Mouse (Mus musculus) liver, postnatal 0 days (tissue): ENCODE results near the gene Ampd3.

ENCODE experiments used
- CTCF ChIP-seq: sonication (generic); IDR thresholded peaks from 2 replicates; pipeline ENCODE4 v1.5.1; 2016; ENCODE audit warnings: antibody characterized with exemption, low read depth
- EP300 ChIP-seq: IDR thresholded peaks from 2 replicates; pipeline ENCODE4 v1.6.1; 2016; ENCODE audit warnings: antibody characterized with exemption, low read depth, mild to moderate bottlenecking

DNA sequence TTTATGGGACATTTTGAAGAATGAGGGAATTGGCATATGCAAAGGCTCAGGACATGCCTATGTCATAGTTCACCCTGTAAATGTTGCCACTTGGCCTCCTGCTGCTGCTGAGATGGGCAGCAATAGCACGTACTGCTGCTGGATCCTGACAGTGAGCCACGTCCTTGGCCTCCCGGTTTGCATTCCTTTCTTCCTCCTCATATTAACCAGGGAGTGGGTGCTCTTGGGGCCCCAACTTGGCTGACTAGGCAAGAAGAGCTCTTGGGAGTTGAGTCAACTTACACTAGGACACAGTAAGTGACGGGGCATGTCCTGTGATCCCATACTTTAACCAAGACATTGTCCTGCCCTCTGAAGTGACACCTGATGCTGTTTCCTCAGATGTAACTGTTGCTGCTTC is 12.5 kb downstream of the Ampd3 start:
- TF ChIP-seq EP300 (no peak), CTCF (no peak)
